Mouse (Mus musculus) gastrocnemius, postnatal 4 days (tissue): ENCODE results near the gene Fgfr4. TPM values are rescaled to one million over a fixed set of nuclear protein-coding genes. Genes with fewer than 3 reads are reported as not detected.
A peak's percentile ranks its signal among the peaks of the same experiment; 100 is the strongest.

Source experiments
- DNase-seq, 2 experiments: peaks; one replicate each; pipeline ENCODE4 v3.0.0; 2021 to 2022; ENCODE audit warnings: low spot score in 2 of 2, mixed read lengths in 2 of 2
- total RNA-seq, 2 experiments: library from RNA; stranded (reverse); gene quantifications; 2 replicates each; pipeline ENCODE4 v1.2.3; 2021

Fgfr4 gene
- total RNA-seq, 2 experiments from 2014 or later = 46.1 to 46.6 TPM

DNA sequence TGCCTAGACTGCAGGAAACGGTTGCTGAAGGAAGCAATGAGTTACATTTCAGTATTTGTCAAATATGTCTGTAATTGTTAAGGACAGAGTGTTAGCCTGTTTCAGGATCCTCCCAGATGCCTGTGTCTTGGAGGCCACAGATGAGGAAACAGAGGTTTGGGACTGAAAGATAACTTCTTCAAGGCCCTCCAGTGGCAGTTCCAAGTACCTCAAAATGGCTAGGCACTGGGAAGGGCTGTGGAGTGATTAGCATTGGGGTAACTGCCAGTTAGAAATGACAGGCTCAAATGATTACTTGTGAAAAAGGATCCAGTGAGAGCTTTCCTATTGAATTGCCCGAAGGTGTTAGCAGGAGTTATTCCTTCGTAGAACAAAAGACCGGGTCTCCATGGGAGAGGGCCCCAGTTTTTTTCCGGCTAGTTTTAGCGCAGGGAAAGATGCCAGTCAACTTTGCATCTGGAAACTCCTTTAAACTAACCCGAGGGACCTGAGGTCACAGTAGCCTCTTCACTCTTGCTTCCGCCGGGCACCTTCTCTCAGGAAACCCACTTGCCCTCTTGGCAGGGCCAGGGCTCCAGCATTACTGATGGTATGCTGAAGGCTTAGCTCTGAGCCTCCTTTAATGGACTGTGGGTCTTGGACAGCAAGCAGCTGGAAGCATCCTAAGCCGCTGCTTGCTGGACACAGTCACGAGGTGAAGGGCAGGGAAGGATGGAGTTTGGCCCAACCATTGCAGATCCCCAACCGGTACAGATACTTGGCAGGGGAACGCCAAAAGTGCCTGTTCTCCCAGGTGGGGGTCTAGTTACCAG is 56.6 kb downstream of the Fgfr4 start:
- DNase-seq = peak in 1 of 2 experiments; percentile 36

DNA sequence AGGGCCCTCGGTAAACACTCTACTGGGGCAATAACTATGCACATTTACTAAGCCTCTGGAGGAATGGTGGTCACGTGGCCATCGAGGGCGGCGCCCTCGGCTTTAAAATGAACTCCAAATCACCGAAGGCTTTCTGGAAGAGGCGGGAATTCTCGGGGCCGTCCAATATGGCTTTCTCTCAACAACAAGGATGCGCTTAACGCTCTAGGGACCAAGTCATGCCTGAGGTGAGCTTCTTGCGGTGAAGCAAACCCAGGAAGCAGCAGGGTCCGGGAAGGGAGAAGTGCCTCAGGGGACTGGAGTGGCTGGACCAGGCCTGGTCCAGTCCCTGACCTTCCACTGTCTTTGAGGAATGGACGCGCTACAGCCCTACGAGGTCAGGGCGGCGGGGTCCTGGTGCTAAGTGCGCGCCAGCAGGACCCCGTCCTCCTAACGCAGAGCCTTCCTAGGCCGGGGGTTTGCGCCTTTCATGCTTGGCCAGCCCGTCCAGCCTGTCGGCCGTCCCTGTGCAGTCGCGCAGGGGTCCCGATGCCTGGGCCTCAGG is 57.3 kb downstream of the Fgfr4 start, which contains the start of gene Nsd1:
Gene Nsd1, plus strand, starts transcription at position 134 of the 544 bp plus-strand sequence.
- no peak for DNase-seq

DNA sequence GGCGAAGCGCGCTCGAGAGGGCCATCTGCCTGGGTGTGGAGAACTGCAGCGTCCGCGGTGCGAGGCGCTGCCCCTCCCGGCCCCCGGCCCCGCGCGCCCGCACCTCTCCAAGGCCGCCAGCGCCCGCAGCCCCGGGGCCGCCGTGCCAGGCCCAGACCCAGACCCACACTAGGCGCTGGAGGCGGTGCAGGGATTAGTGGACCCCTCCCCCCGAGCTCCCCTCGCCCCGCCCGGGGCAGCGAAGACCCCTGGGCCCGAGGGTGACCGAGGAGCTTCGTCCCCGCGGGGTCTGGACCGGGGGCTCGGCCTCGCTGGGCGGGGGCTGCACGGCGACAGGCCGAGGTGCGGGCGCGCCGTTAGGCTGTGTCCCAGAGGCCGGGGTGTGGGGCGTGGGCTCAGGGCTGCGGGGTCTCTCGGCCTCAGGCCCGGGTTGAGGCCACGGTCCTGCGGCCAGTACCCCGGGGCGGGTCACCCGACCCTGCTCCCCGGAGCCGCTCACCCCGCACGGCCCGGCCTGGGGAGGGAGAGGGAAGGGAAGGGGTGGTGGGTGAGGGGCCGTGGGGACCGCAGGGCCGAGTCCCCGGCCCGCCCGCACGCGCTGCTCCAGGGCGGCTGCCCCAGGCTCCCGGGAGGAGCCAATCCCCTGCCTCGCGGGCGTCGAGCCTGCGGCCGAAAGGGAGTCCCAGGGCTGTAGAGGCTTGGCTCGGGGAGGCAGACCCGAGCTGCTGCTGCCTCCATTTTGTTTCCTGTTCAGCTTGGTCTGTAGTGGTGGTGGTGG is 57.9 kb downstream of the Fgfr4 start:
- peak; percentile 56 to 69 for DNase-seq

DNA sequence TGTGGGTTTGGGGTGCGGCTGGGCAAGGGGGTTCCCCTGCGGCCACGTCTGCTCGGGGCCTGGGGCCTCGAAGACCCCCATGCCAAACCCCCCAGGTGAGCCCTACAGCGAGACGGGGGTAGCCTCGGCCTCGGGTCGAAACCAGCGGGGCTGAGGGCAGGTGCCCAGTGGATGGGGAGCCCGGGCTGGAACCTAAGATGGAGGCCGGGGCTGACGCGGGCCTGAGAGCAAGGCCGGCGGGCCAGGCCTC is 58.5 kb downstream of the Fgfr4 start:
- DNase-seq = no peak

DNA sequence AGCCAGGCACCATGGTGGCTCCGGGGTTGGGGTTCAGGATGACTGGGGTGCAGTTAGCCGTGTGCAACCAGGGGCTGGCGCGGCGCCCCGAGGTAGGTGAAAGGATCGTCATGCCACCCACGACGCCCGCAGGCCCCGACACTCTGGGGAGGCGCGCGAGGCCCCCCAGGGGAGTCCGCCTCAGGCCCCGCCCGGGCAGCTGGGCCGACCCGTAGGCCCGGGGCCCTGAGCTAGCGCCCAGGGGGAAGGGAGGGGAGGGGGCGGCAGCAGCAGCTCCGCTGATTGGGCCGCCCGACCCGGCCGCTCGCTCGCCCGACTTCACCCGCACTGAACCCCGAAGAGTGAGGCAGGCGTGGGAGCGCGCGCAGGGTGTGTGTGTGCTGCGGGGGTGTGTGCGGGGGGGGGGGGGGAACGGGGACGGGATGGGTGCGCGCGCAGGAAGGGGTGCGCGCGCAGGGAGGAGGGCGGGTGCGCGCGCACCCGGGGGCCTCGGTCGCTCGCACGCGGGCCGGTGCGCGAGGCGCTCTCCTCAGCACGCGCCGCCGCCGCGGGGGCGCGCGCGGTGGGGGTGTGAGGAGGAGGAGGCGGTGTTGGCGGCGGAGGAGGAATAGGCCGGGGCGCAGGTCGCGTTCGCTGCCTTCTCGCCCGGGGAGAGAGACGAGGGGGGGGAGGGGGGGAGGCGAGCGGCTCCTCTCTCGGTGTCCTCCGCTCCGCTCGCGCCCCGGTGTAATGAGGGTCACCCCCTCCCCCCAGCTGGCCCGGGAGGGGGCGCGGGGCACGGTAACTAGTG is 59.0 kb downstream of the Fgfr4 start:
- peak; percentile 85 to 86 for DNase-seq

GRCm38 (mm10) chr13:55212011-55212360 is 59.5 kb downstream of the Fgfr4 start:
- DNase-seq = peak in 1 of 2 experiments; percentile 63

- DNase-seq = peak; percentile 57 to 71
These were observed 60.1 kb downstream of the Fgfr4 start for GRCm38 (mm10) chr13:55212361-55213137.

- no peak for DNase-seq
These were observed 60.8 kb downstream of the Fgfr4 start for GRCm38 (mm10) chr13:55213138-55213806.

Other genes with a start within 250 kb of the Fgfr4 start
- 1 to 10 TPM; 5.0 to 6.0 TPM for gene Unc5a, start 203.2 kb upstream of the Fgfr4 start, total RNA-seq
- gene Hk3, start 131.3 kb upstream of the Fgfr4 start, total RNA-seq = 1 to 10 TPM; 2.3 to 2.8 TPM
- gene Uimc1, start 52.3 kb upstream of the Fgfr4 start, total RNA-seq = 10 to 100 TPM; 24.9 to 28.5 TPM
- 10 to 100 TPM; 22.2 to 24.2 TPM for gene Zfp346, start 47.3 kb upstream of the Fgfr4 start, total RNA-seq
- gene Gm17617, start 19.1 kb upstream of the Fgfr4 start, total RNA-seq = not detected
- gene Nsd1, start 57.1 kb downstream of the Fgfr4 start, total RNA-seq = 100 to 1,000 TPM; 114 to 127 TPM
- gene Prelid1, start 167.9 kb downstream of the Fgfr4 start, total RNA-seq = 100 to 1,000 TPM; 120 to 136 TPM
- gene Rab24, start 169.3 kb downstream of the Fgfr4 start, total RNA-seq = 10 to 100 TPM; 48.4 to 53.9 TPM
- gene Mxd3, start 177.2 kb downstream of the Fgfr4 start, total RNA-seq = 10 to 100 TPM; 15.3 to 18.7 TPM
- gene Lman2, start 210.1 kb downstream of the Fgfr4 start, total RNA-seq = 10 to 100 TPM; 58.3 to 58.8 TPM
- gene Rgs14, start 217.1 kb downstream of the Fgfr4 start, total RNA-seq = 1 to 10 TPM in 1 of 2 experiments, under 1 TPM in 1; 0.88 to 1.1 TPM
- gene Slc34a1, start 245.5 kb downstream of the Fgfr4 start, total RNA-seq = not detected